Mouse (Mus musculus) forebrain, embryonic 15.5 days (tissue): ENCODE data around the gene Lta. TPM values are rescaled to one million over a fixed set of nuclear protein-coding genes. Genes with fewer than 3 reads are reported as not detected.
"Not testable (repeated sequence)": the region's sequence is repeated elsewhere in the genome, so short reads cannot be mapped to it uniquely, and the experiment has no call there.

Experiments used
- ATAC-seq: fragments of 200-750 bp; cut with Nextera tagmentation; replicated peaks from 2 replicates; pipeline ENCODE4 v1.8.0; 2017; ENCODE audit warnings: mild to moderate bottlenecking, moderate TSS enrichment, moderate library complexity
- H3K27ac ChIP-seq: fragments of 300-500 bp; sonication (generic); replicated peaks from 2 replicates; pipeline ENCODE4 v1.5.1; 2015; ENCODE audit warnings: mild to moderate bottlenecking, inconsistent platforms
- H3K27me3 ChIP-seq: fragments of 300-500 bp; sonication (generic); 2 replicates; pipeline ENCODE4 v1.6.1; 2015; ENCODE audit warnings: inconsistent platforms
- H3K36me3 ChIP-seq: fragments of 300-500 bp; sonication (generic); 2 replicates; pipeline ENCODE4 v1.6.1; 2015; ENCODE audit warnings: mild to moderate bottlenecking, inconsistent platforms
- H3K4me1 ChIP-seq: fragments of 300-500 bp; sonication (generic); 2 replicates; pipeline ENCODE4 v1.6.1; 2015; ENCODE audit warnings: inconsistent platforms
- H3K4me2 ChIP-seq: fragments of 300-500 bp; sonication (generic); replicated peaks from 2 replicates; pipeline ENCODE4 v1.6.1; 2015; ENCODE audit warnings: mild to moderate bottlenecking, inconsistent platforms
- H3K4me3 ChIP-seq: fragments of 300-500 bp; sonication (generic); 2 replicates; pipeline ENCODE4 v1.5.1; 2015; ENCODE audit warnings: mild to moderate bottlenecking, inconsistent platforms
- H3K9ac ChIP-seq: fragments of 300-500 bp; sonication (generic); replicated peaks from 2 replicates; pipeline ENCODE4 v1.6.1; 2015; ENCODE audit warnings: mild to moderate bottlenecking, inconsistent platforms
- H3K9me3 ChIP-seq: fragments of 300-500 bp; sonication (generic); 2 replicates; pipeline ENCODE4 v1.6.1; 2016; ENCODE audit warnings: inconsistent platforms
- WGBS: fragments of 180-500 bp; shearing (Covaris S2); methylation state at CpG from one replicate; pipeline ENCODE4 v1.1.7; 2015; ENCODE audit warnings: mixed read lengths; 5-methylcytosine and 5-hydroxymethylcytosine counted together
- polyA plus RNA-seq: library from polyadenylated mRNA; unstranded; fragments of >200 nt; fragmentation: Nextera tagmentation; extraction: Ambion mirVana; gene quantifications from 2 replicates; pipeline ENCODE4 v1.2.1, GENCODE M21; 2015

Gene Lta
- polyA plus RNA-seq, 1 experiment from 2014 or later, result 0.36 TPM

- WGBS, result under 1% methylated on average over 35 of the region's 35 CpGs
- peak within 1 kb of the TSS; percentile 56 for H3K4me3 ChIP-seq
- peak within 1 kb of the TSS; percentile 72 for H3K9ac ChIP-seq
- H3K4me2 ChIP-seq, result peak within 1 kb of the TSS; percentile 95
- H3K36me3 ChIP-seq, result peaks cover 9% of the 10 kb centered on the region; the same call in 1 of the 2 replicates
- no peaks in the 10 kb centered on the region for H3K9me3 ChIP-seq
- no peaks in the 10 kb centered on the region for H3K27me3 ChIP-seq
- ATAC-seq, result peak; percentile 83
- H3K4me1 ChIP-seq, result peaks cover 47% of the 10 kb centered on the region
- H3K27ac ChIP-seq, result peak within 1 kb of the TSS; percentile 96
These were observed 30.7 kb upstream of the Lta start, which contains the start of gene Nfkbil1 for GRCm38 (mm10) chr17:35235614-35236389. Nfkbil1 (minus strand) TSS chr17:35235792.

DNA sequence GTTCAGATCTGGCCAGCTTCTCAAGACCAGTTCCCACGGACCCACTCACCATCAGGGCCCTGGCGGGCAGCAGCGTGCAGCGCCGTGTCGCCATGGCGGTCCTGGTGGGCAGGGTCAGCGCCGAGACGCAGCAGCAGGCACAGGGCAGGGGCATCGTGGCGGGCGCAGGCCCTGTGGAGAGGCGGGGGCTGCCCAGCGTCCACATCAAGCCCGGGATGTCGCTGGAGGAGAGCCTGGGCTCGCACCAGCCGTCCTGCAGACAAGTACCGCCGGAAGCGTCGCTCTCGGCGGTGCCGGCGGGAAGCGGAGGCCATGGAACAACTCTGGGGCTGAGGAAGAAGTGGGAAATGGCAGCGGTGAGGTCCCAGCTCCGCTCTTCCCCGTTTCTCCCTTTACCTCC lies 29.8 kb upstream of the Lta start:
- Histone ChIP-seq H3K4me2 (peak overlapping the region; percentile 95), H3K36me3 (peaks cover 12% of the 10 kb centered on the region), H3K4me3 (peak overlapping the region; percentile 56), H3K27ac (peak overlapping the region; percentile 96), H3K4me1 (peaks cover 40% of the 10 kb centered on the region), H3K9me3 (no peaks in the 10 kb centered on the region), H3K9ac (peak overlapping the region; percentile 72), H3K27me3 (no peaks in the 10 kb centered on the region)
- ATAC-seq, result no peak
- 6% methylated on average over 29 of the region's 31 CpGs for WGBS

DNA sequence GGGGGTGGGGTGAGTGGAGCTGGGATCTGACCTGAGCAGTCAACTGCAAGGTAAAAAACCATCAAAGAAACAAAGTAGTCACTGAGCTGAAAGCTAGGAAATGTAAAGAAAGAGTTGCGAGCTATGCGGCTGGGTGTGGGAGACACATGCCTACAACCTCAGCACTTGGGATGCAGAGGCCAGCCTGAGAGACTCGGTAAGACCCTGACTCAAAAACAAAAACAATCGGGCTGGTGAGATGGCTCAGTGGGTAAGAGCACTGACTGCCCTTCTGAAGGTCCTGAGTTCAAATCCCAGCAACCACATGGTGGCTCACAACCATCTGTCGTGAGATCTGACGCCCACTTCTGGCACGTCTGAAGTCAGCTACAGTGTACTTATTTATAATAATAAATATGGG lies 28.9 kb upstream of the Lta start:
- not testable (repeated sequence) for H3K9me3 ChIP-seq, H3K27me3 ChIP-seq, ATAC-seq, H3K9ac ChIP-seq, H3K27ac ChIP-seq, H3K4me3 ChIP-seq
- Histone ChIP-seq H3K4me1 (peaks cover 40% of the 10 kb centered on the region), H3K36me3 (peaks cover 17% of the 10 kb centered on the region), H3K4me2 (peak overlapping the region; percentile 95; the same call in 1 of the 2 replicates)
- WGBS, result 82% methylated on average over 7 of the region's 7 CpGs

DNA sequence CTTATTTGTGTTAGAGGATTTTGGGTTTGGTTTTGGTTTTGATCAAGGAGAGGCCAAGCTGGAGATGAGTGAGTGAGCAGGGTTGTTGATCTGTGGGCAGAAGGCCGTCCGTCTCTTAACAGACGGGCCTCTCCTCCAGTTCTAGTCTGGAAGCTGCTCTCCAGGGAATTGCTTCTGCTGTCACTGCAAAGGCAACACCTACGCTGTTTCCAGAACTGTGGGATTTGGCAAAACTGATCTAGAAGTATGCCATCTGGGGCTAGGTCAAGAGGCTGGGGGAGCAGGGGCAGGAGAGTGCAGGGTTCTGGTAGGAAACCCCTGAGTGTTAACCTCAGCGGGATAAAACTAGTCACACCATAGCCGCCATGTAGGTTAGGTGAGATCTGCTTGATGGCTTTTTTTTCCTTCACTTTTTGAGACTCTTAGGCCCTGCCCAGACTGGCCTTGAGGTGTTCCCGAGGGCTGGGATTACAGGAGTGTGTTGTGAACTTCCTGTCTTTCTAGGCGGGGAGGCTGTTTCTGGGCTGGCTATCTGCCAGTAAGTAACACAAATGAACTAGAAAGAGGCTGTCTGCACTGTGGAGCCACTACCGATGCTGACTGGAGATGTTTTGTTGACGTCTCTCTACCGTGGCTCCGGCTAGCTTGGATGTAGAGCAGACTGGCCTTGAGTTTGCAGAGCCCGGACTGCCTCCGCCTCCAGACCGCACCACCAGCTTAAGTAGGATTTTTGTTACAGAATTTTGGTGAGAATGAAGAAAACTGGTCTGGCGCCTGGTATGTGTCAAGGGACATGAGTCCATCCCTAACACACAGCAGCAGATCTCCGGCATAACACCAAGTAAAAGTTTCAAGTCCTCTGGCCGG lies 28.2 kb upstream of the Lta start, which contains the start of gene Atp6v1g2:
Gene Atp6v1g2, plus strand, starts transcription at position 547 of the 867 bp plus-strand sequence.
- Histone ChIP-seq H3K9ac (no peak within 1 kb of the TSS; the same call in 1 of the 2 replicates), H3K9me3 (no peaks in the 10 kb centered on the region), H3K27me3 (no peaks in the 10 kb centered on the region), H3K36me3 (peaks cover 23% of the 10 kb centered on the region), H3K4me3 (peak within 1 kb of the TSS; percentile 56), H3K4me2 (peak within 1 kb of the TSS; percentile 95), H3K27ac (peak within 1 kb of the TSS; percentile 96), H3K4me1 (peaks cover 40% of the 10 kb centered on the region)
- no peak for ATAC-seq
- 73% methylated on average over 18 of the region's 18 CpGs for WGBS

- no peak overlapping the region for H3K4me2 ChIP-seq
- 95% methylated on average over 5 of the region's 5 CpGs for WGBS
- H3K36me3 ChIP-seq, result peaks cover 29% of the 10 kb centered on the region
- peaks cover 40% of the 10 kb centered on the region for H3K4me1 ChIP-seq
- 0 out of 2 replicates have a peak overlapping the region, but pooled peaks have one; percentile 17 for H3K27ac ChIP-seq
- no peak for ATAC-seq
- no peaks in the 10 kb centered on the region for H3K27me3 ChIP-seq
- no peak overlapping the region for H3K4me3 ChIP-seq
- H3K9ac ChIP-seq, result no peak overlapping the region
- no peaks in the 10 kb centered on the region for H3K9me3 ChIP-seq
These were observed 27.5 kb upstream of the Lta start for GRCm38 (mm10) chr17:35232659-35233058.

GRCm38 (mm10) chr17:35232043-35232442 lies 26.9 kb upstream of the Lta start:
- no peak for ATAC-seq
- WGBS, result 13% methylated on average over 12 of the region's 12 CpGs
- Histone ChIP-seq H3K4me1 (peaks cover 38% of the 10 kb centered on the region), H3K27me3 (no peaks in the 10 kb centered on the region), H3K4me3 (0 out of 2 replicates have a peak overlapping the region, but pooled peaks have one; percentile 4), H3K4me2 (0 out of 2 replicates have a peak overlapping the region, but pooled peaks have one; percentile 14), H3K9me3 (no peaks in the 10 kb centered on the region), H3K27ac (no peak overlapping the region), H3K36me3 (peaks cover 29% of the 10 kb centered on the region), H3K9ac (no peak overlapping the region)

GRCm38 (mm10) chr17:35231022-35231421 lies 25.9 kb upstream of the Lta start:
- no peak for ATAC-seq
- H3K4me2 ChIP-seq, result no peak overlapping the region
- H3K9me3 ChIP-seq, result no peaks in the 10 kb centered on the region
- H3K4me1 ChIP-seq, result peaks cover 31% of the 10 kb centered on the region
- WGBS, result 95% methylated on average over 10 of the region's 10 CpGs
- peaks cover 29% of the 10 kb centered on the region for H3K36me3 ChIP-seq
- H3K9ac ChIP-seq, result no peak overlapping the region
- H3K27me3 ChIP-seq, result no peaks in the 10 kb centered on the region
- no peak overlapping the region for H3K27ac ChIP-seq
- H3K4me3 ChIP-seq, result no peak overlapping the region

GRCm38 (mm10) chr17:35226561-35227046 lies 21.5 kb upstream of the Lta start:
- no peak for ATAC-seq
- no peak overlapping the region for H3K4me3 ChIP-seq
- H3K36me3 ChIP-seq, result peaks cover 28% of the 10 kb centered on the region
- H3K4me1 ChIP-seq, result no peaks in the 10 kb centered on the region
- no peak overlapping the region for H3K9ac ChIP-seq
- no peaks in the 10 kb centered on the region for H3K9me3 ChIP-seq
- WGBS, result 88% methylated on average over 14 of the region's 14 CpGs
- H3K27me3 ChIP-seq, result no peaks in the 10 kb centered on the region
- no peak overlapping the region for H3K27ac ChIP-seq
- H3K4me2 ChIP-seq, result no peak overlapping the region

DNA sequence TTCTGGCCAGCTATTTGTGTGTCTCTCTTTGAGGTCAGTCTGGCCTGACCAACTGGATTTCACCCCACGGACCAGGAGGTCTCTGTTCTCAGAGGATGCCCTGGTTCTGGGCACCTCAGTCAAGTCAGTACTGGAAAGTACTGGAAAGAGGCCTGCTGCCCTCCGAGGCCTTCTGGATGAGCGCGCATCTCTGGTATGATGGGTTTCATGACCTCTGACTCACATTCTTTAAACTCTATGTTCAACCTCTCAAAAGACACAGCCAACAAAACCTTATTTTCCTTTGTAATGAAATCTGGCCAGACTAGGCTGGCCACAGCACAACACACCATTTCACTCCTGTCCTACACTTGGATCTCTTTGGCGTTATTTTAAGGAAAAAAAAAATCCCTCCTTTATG lies 20.3 kb upstream of the Lta start:
- Histone ChIP-seq H3K9ac (no peak overlapping the region), H3K4me3 (no peak overlapping the region), H3K36me3 (peaks cover 26% of the 10 kb centered on the region), H3K4me2 (no peak overlapping the region), H3K27ac (no peak overlapping the region), H3K9me3 (no peaks in the 10 kb centered on the region), H3K27me3 (no peaks in the 10 kb centered on the region), H3K4me1 (no peaks in the 10 kb centered on the region)
- WGBS, result 94% methylated on average over 5 of the region's 5 CpGs
- no peak for ATAC-seq

DNA sequence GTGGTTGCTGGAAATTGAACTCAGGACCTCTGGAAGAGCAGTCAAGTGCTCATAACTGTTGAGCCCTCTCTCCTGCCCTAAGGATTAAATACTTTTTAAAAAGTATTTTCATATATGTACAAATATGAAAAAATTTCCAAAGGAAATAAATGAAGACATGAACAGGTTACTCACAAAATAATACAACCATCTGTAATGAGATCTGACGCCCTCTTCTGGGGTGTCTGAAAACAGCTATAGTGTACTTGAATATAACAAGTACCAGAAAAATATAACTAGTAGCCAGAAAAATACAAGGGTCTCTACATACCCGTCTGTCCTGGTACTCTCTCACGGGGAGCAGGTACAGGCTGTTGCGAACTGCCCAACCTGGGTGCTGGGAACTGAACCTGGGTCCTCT lies 19.5 kb upstream of the Lta start:
- Histone ChIP-seq H3K27ac (no peak overlapping the region), H3K9ac (no peak overlapping the region), H3K9me3 (no peaks in the 10 kb centered on the region), H3K4me1 (no peaks in the 10 kb centered on the region), H3K4me2 (no peak overlapping the region), H3K27me3 (no peaks in the 10 kb centered on the region), H3K36me3 (peaks cover 31% of the 10 kb centered on the region), H3K4me3 (no peak overlapping the region)
- WGBS, result 97% methylated on average over 4 of the region's 4 CpGs
- ATAC-seq, result no peak

- ATAC-seq, result no peak
- H3K9ac ChIP-seq, result no peak overlapping the region
- no peak overlapping the region for H3K4me3 ChIP-seq
- H3K36me3 ChIP-seq, result peaks cover 21% of the 10 kb centered on the region
- no peak overlapping the region for H3K4me2 ChIP-seq
- no peaks in the 10 kb centered on the region for H3K4me1 ChIP-seq
- no peak overlapping the region for H3K27ac ChIP-seq
- H3K9me3 ChIP-seq, result no peaks in the 10 kb centered on the region
- WGBS, result 81% methylated on average over 6 of the region's 6 CpGs
- H3K27me3 ChIP-seq, result no peaks in the 10 kb centered on the region
These were observed 17.1 kb upstream of the Lta start for GRCm38 (mm10) chr17:35222299-35222698.
